Mouse (Mus musculus): ENCODE measurements around the gene Lrrc8b.

DNA sequence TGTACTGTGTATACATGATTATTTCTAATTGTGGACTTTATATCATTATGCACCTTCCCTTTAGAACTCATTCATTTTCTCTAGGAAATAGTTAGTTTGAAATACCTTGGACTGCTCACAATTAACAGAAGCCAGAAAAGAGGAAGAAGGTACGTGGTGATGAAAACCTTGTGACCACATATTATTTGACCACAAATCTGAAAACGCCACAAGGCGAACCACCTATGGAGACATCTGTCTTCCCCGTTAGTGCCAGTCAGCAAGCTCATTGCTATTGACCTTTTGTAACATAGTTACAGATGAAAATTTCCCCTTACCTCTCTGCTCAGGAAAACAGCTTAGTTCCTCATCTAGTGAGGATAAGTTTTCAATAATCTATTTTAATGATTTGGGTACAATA lies 20.4 kb upstream of the Lrrc8b start:
- TF ChIP-seq CTCF (IDR thresholded peaks at IDR 0.05; ENCODE audit: borderline replicate concordance, control insufficient read depth, extremely low read depth, insufficient read depth, low read length, poor library complexity) = no peak
- TF ChIP-seq POLR2A (IDR thresholded peaks at IDR 0.05; ENCODE audit: control insufficient read depth, extremely low read depth, insufficient read depth, low read length, poor library complexity) = no peak
